Mouse (Mus musculus): ENCODE measurements at regions not wholly inside any gene's neighbourhood (a gene's known extent, or its start where the extent isn't known, plus 50 kb on each side); places are given as distances from the start of the nearest gene placed in this dataset.

DNA sequence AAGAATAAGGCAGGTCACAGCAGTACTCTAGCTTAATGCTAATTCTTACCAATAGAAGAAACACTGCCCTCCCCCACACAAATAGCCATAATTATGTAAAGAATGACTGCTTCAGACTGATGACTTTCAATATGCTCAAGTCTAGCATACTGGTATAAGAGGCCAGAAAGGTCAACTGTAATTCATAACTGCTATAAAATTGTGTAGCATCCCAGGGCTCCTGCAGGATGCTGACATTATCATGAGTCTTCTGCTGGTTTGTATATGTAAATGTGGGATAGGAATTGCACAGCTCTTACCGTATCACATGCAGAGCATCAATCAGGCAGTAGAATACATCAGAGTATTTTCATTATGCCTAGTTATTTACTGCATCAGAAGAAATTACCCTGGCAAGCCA lies 774.3 kb upstream of the Gm8797 start:
- H3K27me3 ChIP-seq (replicated peaks; ENCODE audit: control insufficient read depth, insufficient read depth, low read length): no peaks in the 10 kb centered on the region
- no peak overlapping the region for H3K4me3 ChIP-seq (ENCODE audit: low read depth, low read length)
- no peaks in the 10 kb centered on the region for H3K36me3 ChIP-seq (ENCODE audit: control insufficient read depth, insufficient read depth, low read length)
- 0 out of 2 replicates have a peak overlapping the region, but pooled peaks have one; percentile 14 for H3K27ac ChIP-seq (ENCODE audit: low read depth, low read length)
- peak; percentile 34 for DNase-seq (ENCODE audit: low spot score)
- ATAC-seq: peak; percentile 66; the same call in 1 of the 2 replicates
- no peaks in the 10 kb centered on the region for H3K9me3 ChIP-seq (replicated peaks; ENCODE audit: control insufficient read depth, low read length)
- no peak overlapping the region for H3K4me2 ChIP-seq (ENCODE audit: low read length)
- 34% methylated on average over 1 of the region's 1 CpGs for WGBS
- H3K4me1 ChIP-seq (ENCODE audit: control insufficient read depth, insufficient read depth, low read length): no peaks in the 10 kb centered on the region; the same call in 1 of the 2 replicates
- no peak overlapping the region for H3K9ac ChIP-seq (ENCODE audit: low read length)

GRCm38 (mm10) chr3:5017742-5018141 lies 732.9 kb upstream of the Gm8797 start:
- peak; percentile 23 for DNase-seq (ENCODE audit: low spot score)
- Histone ChIP-seq H3K27me3 (replicated peaks; ENCODE audit: control insufficient read depth, insufficient read depth, low read length) (no peaks in the 10 kb centered on the region), H3K27ac (ENCODE audit: low read depth, low read length) (no peak overlapping the region), H3K4me1 (ENCODE audit: control insufficient read depth, insufficient read depth, low read length) (no peaks in the 10 kb centered on the region), H3K9ac (ENCODE audit: low read length) (no peak overlapping the region), H3K36me3 (ENCODE audit: control insufficient read depth, insufficient read depth, low read length) (no peaks in the 10 kb centered on the region), H3K9me3 (replicated peaks; ENCODE audit: control insufficient read depth, low read length) (no peaks in the 10 kb centered on the region), H3K4me2 (ENCODE audit: low read length) (no peak overlapping the region), H3K4me3 (ENCODE audit: low read depth, low read length) (no peak overlapping the region)
- 59% methylated on average over 3 of the region's 3 CpGs for WGBS
- ATAC-seq: peak; percentile 46
